Mouse (Mus musculus) kidney, postnatal 36 days (tissue): ENCODE results near the gene Pes1.

ENCODE experiments used
- DNase-seq, 2 experiments: peaks; one replicate each; pipeline ENCODE4 v3.0.0; 2021 to 2022; ENCODE audit warnings: mixed read lengths in 2 of 2

Gene Pes1

GRCm38 (mm10) chr11:3964416-3965172 is 819 bp downstream of the Pes1 start:
- no peak for DNase-seq

- peak; percentile 42 to 73 for DNase-seq
These were observed 6.1 kb downstream of the Pes1 start for GRCm38 (mm10) chr11:3969837-3970236.

DNA sequence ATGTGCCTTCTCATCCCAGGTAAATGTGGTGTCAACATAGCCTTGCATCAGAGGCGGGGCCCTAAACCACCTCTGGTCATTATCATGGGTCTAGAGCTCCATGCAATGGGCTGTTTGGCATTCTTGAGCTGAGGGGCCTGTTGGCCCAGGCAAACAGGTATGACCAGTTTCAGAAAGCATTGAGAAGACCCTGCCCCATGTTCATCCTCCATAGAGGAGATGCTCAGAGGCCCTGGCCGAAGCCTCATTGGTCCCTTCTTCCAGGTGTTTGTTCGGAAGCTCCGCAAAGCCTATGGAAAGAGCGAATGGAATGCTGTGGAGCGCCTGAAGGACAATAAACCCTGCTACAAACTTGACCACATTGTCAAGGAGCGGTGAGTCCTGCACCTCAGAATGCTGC is 6.6 kb downstream of the Pes1 start:
- no peak for DNase-seq

DNA sequence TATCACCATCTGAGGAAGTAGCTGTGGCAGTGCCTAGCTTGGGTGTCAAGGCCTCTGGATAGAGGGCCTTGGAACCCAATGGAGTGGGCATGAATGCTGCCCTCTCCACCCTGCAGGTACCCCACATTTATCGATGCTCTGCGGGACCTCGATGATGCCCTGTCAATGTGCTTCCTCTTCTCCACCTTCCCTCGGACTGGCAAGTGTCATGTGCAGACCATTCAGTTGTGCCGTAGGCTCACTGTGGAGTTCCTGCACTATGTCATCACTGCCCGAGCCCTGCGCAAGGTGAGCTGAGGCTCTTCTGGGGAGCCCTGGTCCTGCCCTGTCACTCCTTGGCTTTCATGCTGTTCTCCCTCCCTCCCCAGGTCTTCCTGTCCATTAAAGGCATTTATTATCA is 9.3 kb downstream of the Pes1 start:
- DNase-seq = no peak

GRCm38 (mm10) chr11:3974311-3974710 is 10.5 kb downstream of the Pes1 start:
- no peak for DNase-seq

GRCm38 (mm10) chr11:3976678-3977077 is 12.9 kb downstream of the Pes1 start, which contains the start of gene 4930556J24Rik:
Gene 4930556J24Rik, minus strand, starts transcription at chr11:3976778.
- DNase-seq = no peak

DNA sequence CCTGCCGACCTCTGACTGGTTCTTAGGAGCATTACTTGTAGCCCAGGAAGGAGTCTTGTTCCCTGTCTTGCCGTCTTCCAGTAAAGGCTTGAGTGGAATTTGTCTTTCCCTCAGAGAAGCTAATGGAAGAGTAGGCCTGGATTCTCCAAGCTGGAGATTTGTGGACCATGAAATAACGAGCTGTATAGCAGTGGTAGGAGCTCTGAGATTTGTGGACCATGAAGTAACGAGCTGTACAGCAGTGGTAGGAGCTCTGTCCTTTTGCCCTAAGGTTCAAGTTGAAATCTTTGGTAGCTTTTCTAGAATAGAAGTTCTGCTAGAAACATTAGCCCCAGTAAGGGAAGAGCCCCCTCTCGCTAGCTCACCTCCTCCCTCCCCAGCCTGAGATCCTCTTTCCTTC is 14.6 kb downstream of the Pes1 start:
- DNase-seq = peak in 1 of 2 experiments; percentile 48

DNA sequence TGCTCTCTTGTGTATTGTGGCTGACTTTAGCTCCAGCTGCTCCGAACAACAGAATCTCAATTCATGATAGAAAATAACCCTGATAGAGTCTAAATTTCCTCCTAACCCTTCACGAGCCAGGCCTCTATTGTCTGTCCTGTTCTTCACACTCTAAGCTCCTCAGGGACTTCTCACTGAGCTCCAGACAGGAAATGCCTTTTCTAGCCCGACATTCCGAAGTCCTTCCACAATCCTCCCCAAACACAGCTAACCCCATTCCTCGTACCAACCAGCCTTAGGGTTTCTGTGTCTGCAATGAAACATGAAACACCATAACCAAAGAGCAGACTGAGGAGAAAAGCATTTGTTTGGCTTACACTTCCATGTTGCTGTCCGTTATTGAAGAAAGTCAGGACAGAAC is 17.8 kb downstream of the Pes1 start:
- no peak for DNase-seq

DNA sequence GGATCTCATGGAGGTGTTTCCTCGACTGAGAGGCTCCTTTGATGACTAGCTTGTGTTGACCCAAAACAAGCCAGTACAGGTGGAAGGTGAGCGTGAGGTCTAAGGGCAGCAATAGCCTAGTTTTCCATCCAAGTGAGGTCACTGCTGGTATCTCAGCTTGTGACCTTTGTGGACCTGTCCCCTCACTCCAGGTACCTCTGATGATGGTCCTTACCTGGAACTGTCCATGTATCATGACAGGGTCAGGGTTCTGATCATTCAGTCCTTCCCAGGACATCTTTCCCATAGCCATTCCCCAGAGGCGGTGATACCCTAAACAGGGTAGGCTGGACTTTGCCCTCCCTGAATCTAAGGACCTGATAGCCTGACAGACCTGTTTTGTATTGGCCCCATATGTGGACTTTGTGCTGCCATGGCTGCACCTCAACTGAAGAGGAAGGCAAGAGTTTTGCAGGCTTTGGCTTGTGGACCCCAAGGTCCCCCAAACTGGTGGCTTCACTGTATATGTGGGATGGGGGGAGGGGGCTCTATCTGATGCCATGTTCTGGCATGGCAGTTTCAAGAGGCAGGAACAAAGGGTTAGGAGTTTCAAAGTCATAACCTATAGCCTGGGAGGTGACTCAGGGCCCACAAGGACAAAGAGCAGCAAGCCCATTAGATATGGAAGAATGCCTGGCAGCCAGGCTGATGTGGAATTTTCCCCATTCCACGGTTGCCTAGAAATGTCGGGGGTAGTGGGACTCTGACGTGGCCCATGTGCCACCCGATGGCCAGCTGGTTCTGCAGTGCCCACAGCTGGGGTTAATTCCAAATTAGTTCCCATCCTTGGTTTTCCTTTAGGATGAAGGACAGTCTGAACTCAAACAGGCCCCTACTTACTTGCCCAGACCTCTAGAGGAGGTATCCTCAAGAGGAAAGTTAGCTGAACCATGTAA is 18.8 kb downstream of the Pes1 start:
- peak; percentile 59 to 66 for DNase-seq

DNA sequence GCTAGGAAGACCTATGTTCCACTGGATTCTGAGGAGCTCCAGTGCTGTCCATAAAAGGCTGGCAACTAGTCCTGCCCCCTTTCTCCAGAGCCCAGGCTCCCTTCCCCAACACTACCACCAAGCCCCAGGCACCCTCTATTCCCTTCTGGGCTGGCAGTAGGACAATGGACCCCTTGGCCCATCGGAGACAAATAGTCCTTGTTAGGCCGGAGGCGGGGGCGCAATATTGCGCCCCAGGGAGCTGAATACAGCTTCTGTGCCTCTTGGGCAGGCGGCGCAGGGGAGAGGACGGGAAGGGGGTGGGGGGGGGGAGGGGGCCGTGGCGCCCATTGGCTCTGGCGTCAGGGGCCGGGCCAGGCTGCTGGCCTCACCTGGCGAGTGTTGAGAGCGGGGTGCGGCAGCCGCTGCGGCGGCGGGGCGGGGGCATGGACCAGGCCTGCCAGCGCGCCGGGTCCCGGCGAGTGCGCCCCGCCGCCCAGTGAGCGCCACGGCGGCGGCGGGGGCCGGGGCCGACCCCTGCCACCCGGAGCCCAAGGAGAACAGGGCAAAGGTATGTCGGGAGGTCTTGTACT is 19.6 kb downstream of the Pes1 start, which contains the start of gene Gal3st1:
Gene Gal3st1 (plus strand): TSS at position 346 of the 572 bp plus-strand sequence.
- DNase-seq = peak; percentile 73 to 80

- peak; percentile 76 to 86 for DNase-seq
These were observed 20.3 kb downstream of the Pes1 start for GRCm38 (mm10) chr11:3983863-3984745.

DNA sequence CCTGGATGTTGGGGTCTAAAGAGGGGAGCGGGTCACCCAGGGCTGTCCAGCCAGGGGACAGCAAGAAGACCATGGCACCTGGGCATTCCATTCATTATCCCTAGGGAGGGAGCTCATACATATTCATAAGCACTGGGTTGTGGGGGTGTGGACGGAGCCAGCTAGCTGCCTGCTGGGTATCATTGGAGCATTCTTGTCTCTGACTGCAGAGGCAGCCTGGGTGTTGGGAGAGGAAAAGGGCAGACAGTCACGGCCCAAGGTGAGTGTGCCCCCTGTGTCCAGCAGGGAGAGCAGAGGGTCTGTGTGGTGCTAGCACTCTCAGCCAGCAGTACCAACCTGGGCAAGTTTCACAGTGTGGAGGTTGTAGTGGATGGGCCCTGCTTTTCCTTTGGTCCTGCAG is 26.0 kb downstream of the Pes1 start:
- DNase-seq = peak; percentile 51 to 69

DNA sequence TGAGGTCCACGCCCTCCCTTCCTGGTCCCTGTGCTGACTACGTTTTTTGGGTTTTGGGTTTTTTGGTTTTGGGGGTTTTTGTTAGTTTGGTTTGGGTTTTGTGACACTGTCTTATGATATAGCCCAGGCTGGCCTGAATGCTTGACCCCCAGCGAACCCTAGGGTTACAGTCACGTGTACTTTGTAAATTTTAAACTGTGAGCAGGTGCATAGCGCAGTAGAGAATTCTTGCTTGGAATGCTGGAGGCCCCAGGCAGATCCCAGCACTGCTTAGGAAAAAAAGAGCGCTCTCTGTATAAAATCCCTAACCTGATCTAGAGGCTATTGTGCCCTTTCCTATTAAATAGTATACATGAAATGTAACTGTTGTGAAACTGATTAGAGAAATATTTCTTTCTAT is 29.4 kb downstream of the Pes1 start:
- peak in 1 of 2 experiments; percentile 28 for DNase-seq

DNA sequence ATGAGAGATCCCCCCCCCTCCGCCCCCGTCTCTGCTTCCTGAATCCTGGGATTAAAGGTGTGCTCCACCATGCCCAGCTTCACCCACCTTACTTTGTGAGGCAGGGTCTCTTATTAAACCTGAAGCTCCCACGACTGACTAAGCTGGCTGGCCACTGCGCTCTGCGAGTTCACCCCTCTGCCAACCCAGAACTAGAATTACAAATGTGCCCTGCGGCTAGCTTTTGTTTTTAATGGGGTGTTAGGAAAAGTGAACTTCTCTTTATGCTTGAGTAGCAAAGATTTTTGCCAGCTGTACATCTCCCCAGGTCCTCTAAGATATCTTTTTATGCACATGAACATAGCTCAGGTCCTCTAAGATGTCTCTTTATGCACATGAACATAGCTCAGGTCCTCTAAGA is 30.1 kb downstream of the Pes1 start:
- DNase-seq = peak; percentile 31 to 36

DNA sequence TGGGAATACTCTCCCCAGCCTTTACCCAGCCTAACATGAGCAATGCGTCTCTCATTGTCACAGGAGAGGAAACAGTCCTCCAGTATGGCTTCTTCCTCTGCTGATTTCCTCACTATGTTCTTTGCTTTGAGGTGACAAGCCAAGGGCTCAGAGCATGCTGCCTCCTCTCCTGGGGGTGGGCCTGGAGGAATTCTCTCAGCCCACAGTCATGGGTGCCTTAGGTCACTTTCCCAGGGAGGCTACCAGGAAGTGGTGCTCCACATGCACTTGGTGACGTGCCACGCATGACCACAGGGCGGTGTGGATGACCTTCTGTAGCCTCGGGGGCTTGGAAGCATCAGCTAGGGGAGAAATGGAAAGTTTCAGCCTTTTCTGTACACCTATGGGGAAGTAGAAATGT is 31.7 kb downstream of the Pes1 start:
- DNase-seq = no peak

- no peak for DNase-seq
These were observed 33.1 kb downstream of the Pes1 start for GRCm38 (mm10) chr11:3996840-3997239.

GRCm38 (mm10) chr11:3997978-3998720 is 34.4 kb downstream of the Pes1 start:
- DNase-seq = no peak

GRCm38 (mm10) chr11:3999547-3999946 is 35.8 kb downstream of the Pes1 start:
- peak in 1 of 2 experiments; percentile 24 for DNase-seq

- DNase-seq = peak; percentile 66 to 87
These were observed 37.8 kb downstream of the Pes1 start for GRCm38 (mm10) chr11:4001603-4002002.

DNA sequence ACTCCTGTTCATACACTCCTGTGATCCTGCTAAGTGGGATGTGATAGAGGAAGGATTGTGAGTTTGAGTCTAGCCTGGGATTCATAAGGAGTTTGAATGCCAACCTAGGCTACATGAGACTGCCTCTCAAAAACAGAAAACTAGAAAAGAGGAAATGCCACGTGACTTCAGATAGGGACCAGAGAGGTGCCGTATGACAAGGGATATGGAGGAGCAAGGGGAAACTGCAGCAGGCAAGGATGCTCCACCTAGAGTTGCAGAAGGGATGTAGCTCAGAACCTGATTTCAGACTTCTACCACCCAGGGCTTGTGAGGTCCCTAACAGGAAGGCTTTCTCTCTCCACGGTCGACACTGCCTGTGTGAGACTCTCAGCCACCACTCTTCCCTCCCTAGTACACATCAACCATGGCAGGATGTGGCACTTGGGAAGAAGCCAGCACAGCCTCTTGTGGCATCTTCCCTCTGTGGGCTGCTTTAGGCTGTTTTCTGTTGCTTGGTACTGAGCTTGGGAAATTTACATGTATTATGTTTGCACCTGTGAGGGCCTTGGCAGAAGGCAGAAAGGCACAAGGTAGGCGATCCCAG is 41.5 kb downstream of the Pes1 start:
- no peak for DNase-seq

DNA sequence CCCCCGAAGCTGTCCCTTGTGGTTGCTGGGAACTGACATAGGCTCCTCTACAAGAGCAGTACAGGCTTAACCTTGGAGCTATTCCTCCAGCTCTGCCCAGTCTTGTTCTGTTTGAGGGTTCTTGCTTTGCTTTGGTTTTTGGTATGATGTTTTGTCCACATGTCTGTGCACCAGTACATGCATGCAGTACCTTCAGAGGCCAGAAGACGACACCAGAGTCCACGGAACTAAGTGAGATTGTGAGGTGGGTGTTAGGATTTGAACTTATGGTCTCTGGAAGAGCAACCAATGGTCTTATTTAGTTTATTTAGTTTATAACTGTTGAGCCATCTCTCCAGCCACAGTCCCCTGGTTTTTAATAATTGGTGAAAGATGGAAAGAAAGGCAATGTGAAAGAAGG is 42.7 kb downstream of the Pes1 start:
- DNase-seq = no peak
